Mouse (Mus musculus) liver, embryonic 12.5 days (tissue): ENCODE data around the gene Mypn. TPM values are rescaled to one million over a fixed set of nuclear protein-coding genes. Genes with fewer than 3 reads are reported as not detected.

ENCODE experiments used
- ATAC-seq: fragments of 200-750 bp; cut with Nextera tagmentation; 2 replicates; pipeline ENCODE4 v1.8.0; 2017; ENCODE audit warnings: moderate number of reproducible peaks, mild to moderate bottlenecking, moderate library complexity
- H3K27ac ChIP-seq: fragments of 300-500 bp; sonication (generic); 2 replicates; pipeline ENCODE4 v1.5.1; 2016; ENCODE audit warnings: mild to moderate bottlenecking
- H3K27me3 ChIP-seq: fragments of 300-500 bp; sonication (generic); replicated peaks from 2 replicates; pipeline ENCODE4 v1.6.1; 2016; ENCODE audit warnings: mild to moderate bottlenecking, moderate library complexity
- H3K36me3 ChIP-seq: fragments of 300-500 bp; sonication (generic); 2 replicates; pipeline ENCODE4 v1.6.1; 2016; ENCODE audit warnings: mild to moderate bottlenecking, moderate library complexity
- H3K4me1 ChIP-seq: fragments of 300-500 bp; sonication (generic); 2 replicates; pipeline ENCODE4 v1.6.1; 2016
- H3K4me2 ChIP-seq: fragments of 300-500 bp; sonication (generic); 2 replicates; pipeline ENCODE4 v1.6.1; 2016; ENCODE audit warnings: mild to moderate bottlenecking, moderate library complexity
- H3K4me3 ChIP-seq: fragments of 300-500 bp; sonication (generic); 2 replicates; pipeline ENCODE4 v1.5.1; 2016; ENCODE audit warnings: mild to moderate bottlenecking, moderate library complexity
- H3K9ac ChIP-seq: fragments of 300-500 bp; sonication (generic); 2 replicates; pipeline ENCODE4 v1.6.1; 2016; ENCODE audit warnings: mild to moderate bottlenecking, moderate library complexity
- H3K9me3 ChIP-seq: fragments of 300-500 bp; sonication (generic); replicated peaks from 2 replicates; pipeline ENCODE4 v1.6.1; 2016; ENCODE audit warnings: mild to moderate bottlenecking, moderate library complexity
- WGBS: fragments of 180-500 bp; shearing (Covaris S2); methylation state at CpG from one replicate; pipeline ENCODE4 v1.1.7; 2016; ENCODE audit not compliant: insufficient replicate concordance; 5-methylcytosine and 5-hydroxymethylcytosine counted together
- polyA plus RNA-seq: library from polyadenylated mRNA; unstranded; fragments of >200 nt; fragmentation: Nextera tagmentation; extraction: Ambion mirVana; gene quantifications from 2 replicates; pipeline ENCODE4 v1.2.1, GENCODE M21; 2016

Gene Mypn
- polyA plus RNA-seq, 1 experiment from 2014 or later: 0.02 TPM

- 80% methylated on average over 6 of the region's 6 CpGs for WGBS
- ATAC-seq: no peak
- Histone ChIP-seq H3K4me3 (no peak overlapping the region), H3K9ac (no peak overlapping the region), H3K4me1 (no peaks in the 10 kb centered on the region; the same call in 1 of the 2 replicates), H3K27ac (no peak overlapping the region), H3K27me3 (no peaks in the 10 kb centered on the region), H3K4me2 (no peak overlapping the region), H3K9me3 (no peaks in the 10 kb centered on the region), H3K36me3 (no peaks in the 10 kb centered on the region)
Measured at GRCm38 (mm10) chr10:63236663-63237062, 32.9 kb upstream of the Mypn start.

GRCm38 (mm10) chr10:63235889-63236288, 32.1 kb upstream of the Mypn start:
- H3K4me3 ChIP-seq: no peak overlapping the region
- ATAC-seq: no peak
- WGBS: 65% methylated on average over 8 of the region's 8 CpGs
- no peaks in the 10 kb centered on the region for H3K4me1 ChIP-seq
- no peak overlapping the region for H3K27ac ChIP-seq
- no peaks in the 10 kb centered on the region for H3K36me3 ChIP-seq
- H3K9me3 ChIP-seq: no peaks in the 10 kb centered on the region
- no peaks in the 10 kb centered on the region for H3K27me3 ChIP-seq
- H3K4me2 ChIP-seq: no peak overlapping the region
- H3K9ac ChIP-seq: no peak overlapping the region

- 67% methylated on average over 5 of the region's 5 CpGs for WGBS
- Histone ChIP-seq H3K4me1 (no peaks in the 10 kb centered on the region), H3K9me3 (no peaks in the 10 kb centered on the region), H3K27me3 (no peaks in the 10 kb centered on the region), H3K36me3 (no peaks in the 10 kb centered on the region), H3K4me3 (no peak overlapping the region), H3K27ac (no peak overlapping the region), H3K9ac (no peak overlapping the region), H3K4me2 (no peak overlapping the region)
- no peak for ATAC-seq
Measured at GRCm38 (mm10) chr10:63234133-63234532, 30.4 kb upstream of the Mypn start.

GRCm38 (mm10) chr10:63231630-63232029, 27.9 kb upstream of the Mypn start:
- 29% methylated on average over 5 of the region's 5 CpGs for WGBS
- Histone ChIP-seq H3K27ac (no peak overlapping the region), H3K4me1 (no peaks in the 10 kb centered on the region), H3K4me2 (no peak overlapping the region), H3K4me3 (no peak overlapping the region), H3K9ac (no peak overlapping the region), H3K9me3 (no peaks in the 10 kb centered on the region), H3K36me3 (no peaks in the 10 kb centered on the region), H3K27me3 (no peaks in the 10 kb centered on the region)
- ATAC-seq: no peak

GRCm38 (mm10) chr10:63230854-63231253, 27.1 kb upstream of the Mypn start:
- Histone ChIP-seq H3K4me1 (no peaks in the 10 kb centered on the region), H3K4me3 (no peak overlapping the region)
- 26% methylated on average over 4 of the region's 5 CpGs for WGBS

GRCm38 (mm10) chr10:63230266-63230665, 26.5 kb upstream of the Mypn start:
- WGBS: 71% methylated on average over 7 of the region's 7 CpGs
- no peak for ATAC-seq
- H3K4me1 ChIP-seq: no peaks in the 10 kb centered on the region
- no peak overlapping the region for H3K4me2 ChIP-seq
- no peaks in the 10 kb centered on the region for H3K36me3 ChIP-seq
- no peak overlapping the region for H3K4me3 ChIP-seq
- H3K9ac ChIP-seq: no peak overlapping the region
- H3K27me3 ChIP-seq: no peaks in the 10 kb centered on the region
- H3K27ac ChIP-seq: no peak overlapping the region
- H3K9me3 ChIP-seq: no peaks in the 10 kb centered on the region

More at GRCm38 (mm10) chr10:63230854-63231253, 27.1 kb upstream of the Mypn start:
- Histone ChIP-seq H3K9me3 (no peaks in the 10 kb centered on the region), H3K27ac (no peak overlapping the region), H3K4me2 (no peak overlapping the region), H3K27me3 (no peaks in the 10 kb centered on the region), H3K9ac (no peak overlapping the region), H3K36me3 (no peaks in the 10 kb centered on the region)
- no peak for ATAC-seq

GRCm38 (mm10) chr10:63224341-63224740, 20.6 kb upstream of the Mypn start:
- WGBS: 65% methylated on average over 12 of the region's 12 CpGs
- no peak overlapping the region for H3K4me2 ChIP-seq
- no peaks in the 10 kb centered on the region for H3K4me1 ChIP-seq
- H3K27ac ChIP-seq: no peak overlapping the region
- no peak for ATAC-seq
- no peaks in the 10 kb centered on the region for H3K27me3 ChIP-seq
- no peaks in the 10 kb centered on the region for H3K9me3 ChIP-seq
- no peaks in the 10 kb centered on the region for H3K36me3 ChIP-seq
- no peak overlapping the region for H3K9ac ChIP-seq
- no peak overlapping the region for H3K4me3 ChIP-seq

GRCm38 (mm10) chr10:63221081-63221783, 17.5 kb upstream of the Mypn start:
- no peak for ATAC-seq
- Histone ChIP-seq H3K36me3 (no peaks in the 10 kb centered on the region), H3K4me3 (no peak overlapping the region), H3K4me1 (no peaks in the 10 kb centered on the region), H3K9ac (no peak overlapping the region), H3K4me2 (no peak overlapping the region), H3K27me3 (no peaks in the 10 kb centered on the region), H3K27ac (no peak overlapping the region), H3K9me3 (no peaks in the 10 kb centered on the region)
- 65% methylated on average over 7 of the region's 7 CpGs for WGBS

- Histone ChIP-seq H3K27ac (no peak overlapping the region), H3K4me2 (no peak overlapping the region), H3K36me3 (no peaks in the 10 kb centered on the region), H3K9me3 (no peaks in the 10 kb centered on the region), H3K4me1 (no peaks in the 10 kb centered on the region), H3K4me3 (no peak overlapping the region), H3K9ac (no peak overlapping the region), H3K27me3 (no peaks in the 10 kb centered on the region)
- 58% methylated on average over 6 of the region's 6 CpGs for WGBS
- ATAC-seq: no peak
Measured at GRCm38 (mm10) chr10:63208871-63209270, 5.1 kb upstream of the Mypn start.

GRCm38 (mm10) chr10:63203002-63203401, 750 bp downstream of the Mypn start:
- H3K4me1 ChIP-seq: peaks cover 17% of the 10 kb centered on the region
- H3K27ac ChIP-seq: no peak overlapping the region
- H3K27me3 ChIP-seq: no peaks in the 10 kb centered on the region
- WGBS: 79% methylated on average over 3 of the region's 3 CpGs
- no peak overlapping the region for H3K4me3 ChIP-seq
- no peaks in the 10 kb centered on the region for H3K36me3 ChIP-seq
- no peak for ATAC-seq
- H3K9me3 ChIP-seq: no peaks in the 10 kb centered on the region
- no peak overlapping the region for H3K9ac ChIP-seq
- no peak overlapping the region for H3K4me2 ChIP-seq

- no peak overlapping the region for H3K9ac ChIP-seq
- no peak for ATAC-seq
- no peaks in the 10 kb centered on the region for H3K36me3 ChIP-seq
- H3K4me1 ChIP-seq: peaks cover 17% of the 10 kb centered on the region
- no peak overlapping the region for H3K4me3 ChIP-seq
- H3K27ac ChIP-seq: no peak overlapping the region
- no peaks in the 10 kb centered on the region for H3K9me3 ChIP-seq
- H3K27me3 ChIP-seq: no peaks in the 10 kb centered on the region
- 71% methylated on average over 8 of the region's 8 CpGs for WGBS
- H3K4me2 ChIP-seq: no peak overlapping the region
Measured at GRCm38 (mm10) chr10:63201534-63201933, 2.2 kb downstream of the Mypn start.

- no peaks in the 10 kb centered on the region for H3K36me3 ChIP-seq
- peak overlapping the region; percentile 27; the same call in 1 of the 2 replicates for H3K27ac ChIP-seq
- 27% methylated on average over 4 of the region's 4 CpGs for WGBS
- H3K27me3 ChIP-seq: no peaks in the 10 kb centered on the region
- peak overlapping the region; percentile 29 for H3K4me2 ChIP-seq
- no peaks in the 10 kb centered on the region for H3K9me3 ChIP-seq
- no peak overlapping the region for H3K9ac ChIP-seq
- peaks cover 17% of the 10 kb centered on the region for H3K4me1 ChIP-seq
- ATAC-seq: peak; percentile 87
- H3K4me3 ChIP-seq: no peak overlapping the region
Measured at GRCm38 (mm10) chr10:63199008-63199407, 4.7 kb downstream of the Mypn start.

GRCm38 (mm10) chr10:63192736-63193135, 11.0 kb downstream of the Mypn start:
- Histone ChIP-seq H3K27ac (no peak overlapping the region), H3K9me3 (no peaks in the 10 kb centered on the region), H3K4me3 (no peak overlapping the region), H3K36me3 (no peaks in the 10 kb centered on the region), H3K9ac (no peak overlapping the region), H3K4me1 (no peaks in the 10 kb centered on the region), H3K27me3 (0 out of 2 replicates have a peak, but pooled peaks cover 4% of the 10 kb centered on the region), H3K4me2 (no peak overlapping the region)
- ATAC-seq: no peak
- WGBS: 71% methylated on average over 14 of the region's 14 CpGs
